8 mouse cellular contexts compared by ENCODE assay signal in genomic region chr15:102202971-102203834, GRCm38 (mm10). TPM values are rescaled to one million over a fixed set of nuclear protein-coding genes. Genes with fewer than 3 reads are reported as not detected.
DNase-seq lines count a peak whose midpoint lies in the region; ATAC-seq and TF ChIP-seq lines count a peak whose summit lies in the region.

TSS of gene Zfp740 (plus strand) at chr15:102203249.

- H3K4me1 ChIP-seq in embryonic facial prominence, embryonic 14.5 days (ENCODE audit: control insufficient read depth, insufficient read depth, low read length): peaks cover 30% of the 10 kb centered on the region
- H3K4me1 ChIP-seq in limb, embryonic 14.5 days (ENCODE audit: control insufficient read depth, insufficient read depth, low read length): peaks cover 23% of the 10 kb centered on the region
- peaks cover 13% of the 10 kb centered on the region; the same call in 1 of the 2 replicates for H3K4me1 ChIP-seq in midbrain, postnatal 0 days (ENCODE audit: insufficient read depth, low read length)

- peak within 1 kb of the TSS; percentile 74 for H3K4me3 ChIP-seq in embryonic facial prominence, embryonic 14.5 days (ENCODE audit: low read depth, low read length)
- H3K4me3 ChIP-seq in limb, embryonic 14.5 days (replicated peaks; ENCODE audit: low read length): peak within 1 kb of the TSS; percentile 80
- H3K4me3 ChIP-seq in midbrain, postnatal 0 days (ENCODE audit: low read depth, low read length): peak within 1 kb of the TSS; percentile 81

- H3K9me3 ChIP-seq in embryonic facial prominence, embryonic 14.5 days (ENCODE audit: control insufficient read depth, low read length): no peaks in the 10 kb centered on the region
- H3K9me3 ChIP-seq in limb, embryonic 14.5 days (ENCODE audit: control insufficient read depth, low read length): no peaks in the 10 kb centered on the region
- H3K9me3 ChIP-seq in midbrain, postnatal 0 days (ENCODE audit: low read length): no peaks in the 10 kb centered on the region

- H3K27me3 ChIP-seq in embryonic facial prominence, embryonic 14.5 days (replicated peaks; ENCODE audit: control insufficient read depth, insufficient read depth, low read length): no peaks in the 10 kb centered on the region
- no peaks in the 10 kb centered on the region for H3K27me3 ChIP-seq in limb, embryonic 14.5 days (ENCODE audit: control insufficient read depth, insufficient read depth, low read length)
- H3K27me3 ChIP-seq in midbrain, postnatal 0 days (ENCODE audit: insufficient read depth, low read length): no peaks in the 10 kb centered on the region

- WGBS in embryonic facial prominence, embryonic 14.5 days: under 1% methylated on average over 35 of the region's 68 CpGs
- WGBS in limb, embryonic 14.5 days: under 1% methylated on average over 21 of the region's 68 CpGs
- 3% methylated on average over 50 of the region's 68 CpGs for WGBS in midbrain, postnatal 0 days

- H3K9ac ChIP-seq in embryonic facial prominence, embryonic 14.5 days (ENCODE audit: low read depth, low read length): peak within 1 kb of the TSS; percentile 97
- H3K9ac ChIP-seq in limb, embryonic 14.5 days (ENCODE audit: low read depth, low read length, severe bottlenecking): peak within 1 kb of the TSS; percentile 95
- peak within 1 kb of the TSS; percentile 88 for H3K9ac ChIP-seq in midbrain, postnatal 0 days (replicated peaks; ENCODE audit: low read length, poor library complexity, severe bottlenecking)

- TF ChIP-seq CTCF in midbrain, postnatal 0 days (IDR thresholded peaks at IDR 0.05): no peak

- H3K27ac ChIP-seq in embryonic facial prominence, embryonic 14.5 days (replicated peaks; ENCODE audit: low read depth, low read length): peak within 1 kb of the TSS; percentile 100
- H3K27ac ChIP-seq in limb, embryonic 14.5 days (replicated peaks; ENCODE audit: low read depth, low read length): peak within 1 kb of the TSS; percentile 100
- peak within 1 kb of the TSS; percentile 99 for H3K27ac ChIP-seq in midbrain, postnatal 0 days (ENCODE audit: low read depth, low read length)

- no peak; the same call in 1 of the 2 replicates for TF ChIP-seq POLR2A in limb, embryonic 14.5 days (IDR thresholded peaks at IDR 0.05; ENCODE audit: borderline replicate concordance, extremely low read depth, insufficient read depth, insufficient read length)

- peak; percentile 96 for DNase-seq in 3T3-L1 (ENCODE audit: low read depth, low spot score)
- DNase-seq in adrenal gland, postnatal 4 days (ENCODE audit: low spot score in 2 of 2): peak; percentile 90 to 95
- DNase-seq in embryonic facial prominence, embryonic 14.5 days (ENCODE audit: low spot score): peak; percentile 98
- DNase-seq in heart, adult 8-10 months (ENCODE audit: low spot score): peak; percentile 91
- peak; percentile 97 for DNase-seq in kidney, adult 9 months
- DNase-seq in limb, embryonic 14.5 days (ENCODE audit: low spot score): peak; percentile 92
- peak; percentile 96 for DNase-seq in midbrain, postnatal 0 days (ENCODE audit: low spot score)
- DNase-seq in spleen, postnatal 14 days (ENCODE audit: low spot score in 2 of 2): peak; percentile 84 to 87

- H3K4me2 ChIP-seq in embryonic facial prominence, embryonic 14.5 days (ENCODE audit: low read depth, low read length): peak within 1 kb of the TSS; percentile 77
- H3K4me2 ChIP-seq in limb, embryonic 14.5 days (replicated peaks; ENCODE audit: low read depth, low read length, severe bottlenecking): peak within 1 kb of the TSS; percentile 75
- H3K4me2 ChIP-seq in midbrain, postnatal 0 days (ENCODE audit: low read depth, low read length, poor library complexity, severe bottlenecking): peak within 1 kb of the TSS; percentile 69

- H3K36me3 ChIP-seq in embryonic facial prominence, embryonic 14.5 days (ENCODE audit: control insufficient read depth, insufficient read depth, low read length): peaks cover 46% of the 10 kb centered on the region
- peaks cover 46% of the 10 kb centered on the region for H3K36me3 ChIP-seq in limb, embryonic 14.5 days (ENCODE audit: control insufficient read depth, insufficient read depth, low read length)
- H3K36me3 ChIP-seq in midbrain, postnatal 0 days (ENCODE audit: insufficient read depth, low read length): peaks cover 11% of the 10 kb centered on the region; the same call in 1 of the 2 replicates

- ATAC-seq in embryonic facial prominence, embryonic 14.5 days (ENCODE audit: low read depth): peak; percentile 95
- peak; percentile 94 for ATAC-seq in limb, embryonic 14.5 days (ENCODE audit: low FRiP score, low read depth)
- peak; percentile 96 for ATAC-seq in midbrain, postnatal 0 days (ENCODE audit: low FRiP score)

RNA-seq across cellular contexts. Expression of gene Zfp740, which starts in this region (rescaled TPM):
- 100 to 1,000 TPM; 131 to 134 TPM for total RNA-seq in adrenal gland, postnatal 4 days (2021)
- polyA plus RNA-seq in embryonic facial prominence, embryonic 14.5 days (2014; fragmentation: Nextera tagmentation; extraction: Ambion mirVana): 48.6 and 49.8 TPM in 2 replicates
- 10 to 100 TPM; 31.5 to 40.0 (median 35.5) TPM for total RNA-seq in heart, adult 8-10 months (2022)
- 89.4 and 96.0 TPM in 2 replicates for polyA plus RNA-seq in limb, embryonic 14.5 days (2012; rRNA removed)
- 53.8 and 64.0 TPM in 2 replicates for polyA plus RNA-seq in limb, embryonic 14.5 days (2014; fragmentation: Nextera tagmentation; extraction: Ambion mirVana)
- total RNA-seq in midbrain, postnatal 0 days (2014; rRNA removed): 42.9 and 57.7 TPM in 2 replicates
- polyA plus RNA-seq in midbrain, postnatal 0 days (2015; fragmentation: Nextera tagmentation; extraction: Ambion mirVana): 25.1 and 27.6 TPM in 2 replicates

Comparison
In these comparisons a context has a peak if more than half of its experiments do, and no peak if none do; other contexts are left out.
1. Peak in every context shown above with its lines: DNase-seq, ATAC-seq, H3K4me3 ChIP-seq and H3K27ac ChIP-seq.